Mouse (Mus musculus): ENCODE data around the gene Abr. TPM values are rescaled to one million over a fixed set of nuclear protein-coding genes. Genes with fewer than 3 reads are reported as not detected.

Gene Abr
- polyA plus RNA-seq, 1 experiment from 2014 or later, result 39.2 TPM

GRCm38 (mm10) chr11:76569436-76569835 lies 52.7 kb downstream of the Abr start:
- no peak for TF ChIP-seq CTCF (IDR thresholded peaks at IDR 0.05; ENCODE audit: low read depth)
- H3K9ac ChIP-seq, result no peak overlapping the region
- H3K27me3 ChIP-seq (ENCODE audit: insufficient read depth, low read length), result no peaks in the 10 kb centered on the region
- no peaks in the 10 kb centered on the region for H3K36me3 ChIP-seq (ENCODE audit: insufficient read depth)
- no peak overlapping the region for H3K27ac ChIP-seq (ENCODE audit: low read depth)
- peak overlapping the region; percentile 85 for H3K4me2 ChIP-seq
- no peak overlapping the region for H3K4me3 ChIP-seq (ENCODE audit: low read depth, low read length)
- H3K4me1 ChIP-seq (ENCODE audit: insufficient read depth), result no peaks in the 10 kb centered on the region
- ATAC-seq (ENCODE audit: insufficient read depth) (no peak), DNase-seq (no peak)
- 41% methylated on average over 3 of the region's 3 CpGs for WGBS
- no peaks in the 10 kb centered on the region for H3K9me3 ChIP-seq (ENCODE audit: low read depth, low read length)

- Histone ChIP-seq H3K9me3 (ENCODE audit: low read depth, low read length) (no peaks in the 10 kb centered on the region), H3K27ac (ENCODE audit: low read depth) (no peak overlapping the region), H3K36me3 (ENCODE audit: insufficient read depth) (no peaks in the 10 kb centered on the region), H3K4me2 (no peak overlapping the region), H3K27me3 (ENCODE audit: insufficient read depth, low read length) (no peaks in the 10 kb centered on the region), H3K4me1 (ENCODE audit: insufficient read depth) (no peaks in the 10 kb centered on the region), H3K9ac (no peak overlapping the region), H3K4me3 (ENCODE audit: low read depth, low read length) (no peak overlapping the region)
- ATAC-seq (ENCODE audit: insufficient read depth), result no peak
- WGBS, result 72% methylated on average over 3 of the region's 3 CpGs
- TF ChIP-seq CTCF (IDR thresholded peaks at IDR 0.05; ENCODE audit: low read depth), result no peak
- no peak for DNase-seq
These were observed 56.0 kb downstream of the Abr start for GRCm38 (mm10) chr11:76566081-76566480.

GRCm38 (mm10) chr11:76562584-76562983 lies 59.5 kb downstream of the Abr start:
- no peak overlapping the region for H3K4me3 ChIP-seq (ENCODE audit: low read depth, low read length)
- no peaks in the 10 kb centered on the region for H3K27me3 ChIP-seq (ENCODE audit: insufficient read depth, low read length)
- H3K9ac ChIP-seq, result no peak overlapping the region
- no peak overlapping the region for H3K4me2 ChIP-seq
- no peaks in the 10 kb centered on the region for H3K9me3 ChIP-seq (ENCODE audit: low read depth, low read length)
- TF ChIP-seq CTCF (IDR thresholded peaks at IDR 0.05; ENCODE audit: low read depth), result no peak
- WGBS, result 55% methylated on average over 3 of the region's 3 CpGs
- H3K36me3 ChIP-seq (ENCODE audit: insufficient read depth), result no peaks in the 10 kb centered on the region
- no peak overlapping the region for H3K27ac ChIP-seq (ENCODE audit: low read depth)
- DNase-seq (no peak), ATAC-seq (ENCODE audit: insufficient read depth) (no peak)
- no peaks in the 10 kb centered on the region for H3K4me1 ChIP-seq (ENCODE audit: insufficient read depth)

GRCm38 (mm10) chr11:76562165-76562564 lies 59.9 kb downstream of the Abr start:
- H3K4me3 ChIP-seq (ENCODE audit: low read depth, low read length), result no peak overlapping the region
- H3K9me3 ChIP-seq (ENCODE audit: low read depth, low read length), result no peaks in the 10 kb centered on the region
- DNase-seq (no peak), ATAC-seq (ENCODE audit: insufficient read depth) (no peak)
- TF ChIP-seq CTCF (IDR thresholded peaks at IDR 0.05; ENCODE audit: low read depth), result no peak
- H3K4me2 ChIP-seq, result no peak overlapping the region
- 47% methylated on average over 4 of the region's 4 CpGs for WGBS
- no peaks in the 10 kb centered on the region for H3K4me1 ChIP-seq (ENCODE audit: insufficient read depth)
- no peaks in the 10 kb centered on the region for H3K27me3 ChIP-seq (ENCODE audit: insufficient read depth, low read length)
- no peaks in the 10 kb centered on the region for H3K36me3 ChIP-seq (ENCODE audit: insufficient read depth)
- H3K27ac ChIP-seq (ENCODE audit: low read depth), result no peak overlapping the region
- H3K9ac ChIP-seq, result no peak overlapping the region

- Histone ChIP-seq H3K27ac (ENCODE audit: low read depth) (no peak overlapping the region), H3K9me3 (ENCODE audit: low read depth, low read length) (no peaks in the 10 kb centered on the region), H3K27me3 (ENCODE audit: insufficient read depth, low read length) (no peaks in the 10 kb centered on the region), H3K36me3 (ENCODE audit: insufficient read depth) (no peaks in the 10 kb centered on the region), H3K4me3 (ENCODE audit: low read depth, low read length) (no peak overlapping the region), H3K9ac (no peak overlapping the region), H3K4me2 (no peak overlapping the region), H3K4me1 (ENCODE audit: insufficient read depth) (no peaks in the 10 kb centered on the region)
- no peak for TF ChIP-seq CTCF (IDR thresholded peaks at IDR 0.05; ENCODE audit: low read depth)
- DNase-seq (no peak), ATAC-seq (ENCODE audit: insufficient read depth) (no peak)
- 84% methylated on average over 4 of the region's 4 CpGs for WGBS
These were observed 64.3 kb downstream of the Abr start for GRCm38 (mm10) chr11:76557837-76558236.

- H3K36me3 ChIP-seq (ENCODE audit: insufficient read depth), result no peaks in the 10 kb centered on the region
- no peaks in the 10 kb centered on the region for H3K27me3 ChIP-seq (ENCODE audit: insufficient read depth, low read length)
- no peak overlapping the region for H3K4me3 ChIP-seq (ENCODE audit: low read depth, low read length)
- 90% methylated on average over 4 of the region's 4 CpGs for WGBS
- no peaks in the 10 kb centered on the region for H3K4me1 ChIP-seq (ENCODE audit: insufficient read depth)
- H3K4me2 ChIP-seq, result no peak overlapping the region
- no peak for DNase-seq
- ATAC-seq (ENCODE audit: insufficient read depth), result no peak
- H3K9ac ChIP-seq, result no peak overlapping the region
- H3K27ac ChIP-seq (ENCODE audit: low read depth), result no peak overlapping the region
- no peaks in the 10 kb centered on the region for H3K9me3 ChIP-seq (ENCODE audit: low read depth, low read length)
- TF ChIP-seq CTCF (IDR thresholded peaks at IDR 0.05; ENCODE audit: low read depth), result no peak
These were observed 73.9 kb downstream of the Abr start for GRCm38 (mm10) chr11:76548153-76548721.

GRCm38 (mm10) chr11:76547420-76547819 lies 74.7 kb downstream of the Abr start:
- Histone ChIP-seq H3K4me2 (no peak overlapping the region), H3K9me3 (ENCODE audit: low read depth, low read length) (no peaks in the 10 kb centered on the region), H3K27ac (ENCODE audit: low read depth) (no peak overlapping the region), H3K4me1 (ENCODE audit: insufficient read depth) (no peaks in the 10 kb centered on the region), H3K4me3 (ENCODE audit: low read depth, low read length) (no peak overlapping the region), H3K27me3 (ENCODE audit: insufficient read depth, low read length) (no peaks in the 10 kb centered on the region), H3K36me3 (ENCODE audit: insufficient read depth) (no peaks in the 10 kb centered on the region), H3K9ac (no peak overlapping the region)
- WGBS, result 69% methylated on average over 5 of the region's 5 CpGs
- ATAC-seq (ENCODE audit: insufficient read depth), result no peak
- no peak for TF ChIP-seq CTCF (IDR thresholded peaks at IDR 0.05; ENCODE audit: low read depth)
- no peak for DNase-seq

- ATAC-seq (ENCODE audit: insufficient read depth) (no peak), DNase-seq (no peak)
- H3K9me3 ChIP-seq (ENCODE audit: low read depth, low read length), result no peaks in the 10 kb centered on the region
- no peaks in the 10 kb centered on the region for H3K27me3 ChIP-seq (ENCODE audit: insufficient read depth, low read length)
- H3K27ac ChIP-seq (ENCODE audit: low read depth), result no peak overlapping the region
- no peaks in the 10 kb centered on the region for H3K4me1 ChIP-seq (ENCODE audit: insufficient read depth)
- no peak overlapping the region for H3K9ac ChIP-seq
- WGBS, result 67% methylated on average over 4 of the region's 4 CpGs
- no peaks in the 10 kb centered on the region for H3K36me3 ChIP-seq (ENCODE audit: insufficient read depth)
- no peak for TF ChIP-seq CTCF (IDR thresholded peaks at IDR 0.05; ENCODE audit: low read depth)
- H3K4me3 ChIP-seq (ENCODE audit: low read depth, low read length), result no peak overlapping the region
- no peak overlapping the region for H3K4me2 ChIP-seq
These were observed 75.7 kb downstream of the Abr start for GRCm38 (mm10) chr11:76546431-76546830.

Measured in lung, embryonic 14.5 days (tissue).